Mouse (Mus musculus): ENCODE measurements around the gene Ttf2.

- TF ChIP-seq CTCF (IDR thresholded peaks at IDR 0.05) (no peak), EP300 (IDR thresholded peaks at IDR 0.05; ENCODE audit: insufficient read depth, low read depth, low read length) (no peak), POLR2A (IDR thresholded peaks at IDR 0.05; ENCODE audit: insufficient read depth, low read depth, low read length) (no peak)
Measured at GRCm38 (mm10) chr3:101012131-101012571, 42.7 kb upstream of the Ttf2 start.

Data from heart, adult 2 months (tissue).